Comparison of ENCODE assay signal across 8 mouse cellular contexts in genomic region chr15:89374340-89374739, GRCm38 (mm10). TPM values are rescaled to one million over a fixed set of nuclear protein-coding genes. Genes with fewer than 3 reads are reported as not detected.
DNase-seq lines count a peak whose midpoint lies in the region; ATAC-seq and TF ChIP-seq lines count a peak whose summit lies in the region.

No protein-coding gene starts in this region.

- H3K27me3 ChIP-seq in heart, embryonic 12.5 days (replicated peaks), result peaks cover 36% of the 10 kb centered on the region
- peaks cover 30% of the 10 kb centered on the region for H3K27me3 ChIP-seq in E14TG2a.4 (ENCODE audit: insufficient read depth, low read length)
- peaks cover 33% of the 10 kb centered on the region for H3K27me3 ChIP-seq in forebrain, embryonic 14.5 days (replicated peaks; ENCODE audit: control insufficient read depth, insufficient read depth, low read length)
- peaks cover 33% of the 10 kb centered on the region for H3K27me3 ChIP-seq in liver, embryonic 15.5 days

- H3K36me3 ChIP-seq in heart, embryonic 12.5 days, result peaks cover 32% of the 10 kb centered on the region
- H3K36me3 ChIP-seq in E14TG2a.4 (ENCODE audit: insufficient read depth, low read length), result peaks cover 39% of the 10 kb centered on the region
- peaks cover 36% of the 10 kb centered on the region for H3K36me3 ChIP-seq in forebrain, embryonic 14.5 days (ENCODE audit: control insufficient read depth, insufficient read depth, low read length)
- H3K36me3 ChIP-seq in liver, embryonic 15.5 days (replicated peaks), result peaks cover 36% of the 10 kb centered on the region

- peaks cover 35% of the 10 kb centered on the region for H3K4me1 ChIP-seq in heart, embryonic 12.5 days (replicated peaks)
- H3K4me1 ChIP-seq in E14TG2a.4 (replicated peaks; ENCODE audit: low read depth, low read length), result peaks cover 84% of the 10 kb centered on the region
- peaks cover 4% of the 10 kb centered on the region; the same call in 1 of the 2 replicates for H3K4me1 ChIP-seq in forebrain, embryonic 14.5 days (ENCODE audit: control insufficient read depth, insufficient read depth, low read length)
- H3K4me1 ChIP-seq in liver, embryonic 15.5 days (replicated peaks), result peaks cover 62% of the 10 kb centered on the region

- no peak for TF ChIP-seq CTCF in E14TG2a.4 (conservative IDR thresholded peaks at IDR 0.05; ENCODE audit: low read length)

- no peak for DNase-seq in heart, postnatal 36 days
- DNase-seq in forebrain, embryonic 14.5 days (ENCODE audit: low spot score), result no peak
- DNase-seq in left cerebral cortex, postnatal 10 days (ENCODE audit: extremely low spot score in 1 of 2, low spot score in 2 of 2), result no peak
- no peak for DNase-seq in gastrocnemius, postnatal 10 days
- no peak for DNase-seq in testis, postnatal 10 days (ENCODE audit: low spot score)

- WGBS in heart, embryonic 12.5 days, result 50% methylated on average over 9 of the region's 9 CpGs
- 48% methylated on average over 9 of the region's 9 CpGs for WGBS in forebrain, embryonic 14.5 days
- WGBS in liver, embryonic 15.5 days (ENCODE audit: insufficient replicate concordance), result 50% methylated on average over 9 of the region's 9 CpGs

- intact Hi-C loops in heart, postnatal 36 days (cut with DNase I), result loop anchor here (1.0 to 2.0 kb wide), 2 partner anchors 19 to 54 kb away; partner anchors contain the start of genes C730034F03Rik, Chkb, Gm44502 and Lmf2
- intact Hi-C loops in left cerebral cortex, postnatal 10 days (cut with DNase I), result no loop called here

- H3K9ac ChIP-seq in heart, embryonic 12.5 days, result peak overlapping the region; percentile 78
- H3K9ac ChIP-seq in forebrain, embryonic 14.5 days (ENCODE audit: low read length), result peak overlapping the region; percentile 84
- peak overlapping the region; percentile 78 for H3K9ac ChIP-seq in liver, embryonic 15.5 days

- no peaks in the 10 kb centered on the region for H3K9me3 ChIP-seq in heart, embryonic 12.5 days (replicated peaks)
- no peaks in the 10 kb centered on the region for H3K9me3 ChIP-seq in E14TG2a.4 (ENCODE audit: low read length)
- H3K9me3 ChIP-seq in forebrain, embryonic 14.5 days (replicated peaks; ENCODE audit: control insufficient read depth, low read length), result no peaks in the 10 kb centered on the region
- no peaks in the 10 kb centered on the region for H3K9me3 ChIP-seq in liver, embryonic 15.5 days (replicated peaks)

- no peak; the same call in 1 of the 2 replicates for ATAC-seq in heart, embryonic 12.5 days (ENCODE audit: insufficient number of reproducible peaks, low FRiP score)
- ATAC-seq in forebrain, embryonic 14.5 days, result no peak
- ATAC-seq in liver, embryonic 15.5 days (ENCODE audit: insufficient read depth), result no peak

- peak overlapping the region; percentile 89; the same call in 1 of the 2 replicates for H3K27ac ChIP-seq in heart, embryonic 12.5 days (ENCODE audit: poor library complexity, severe bottlenecking)
- H3K27ac ChIP-seq in forebrain, embryonic 14.5 days (ENCODE audit: low read depth, low read length), result peak overlapping the region; percentile 93
- H3K27ac ChIP-seq in liver, embryonic 15.5 days (replicated peaks), result 0 out of 2 replicates have a peak overlapping the region, but pooled peaks have one; percentile 89

- H3K4me2 ChIP-seq in heart, embryonic 12.5 days, result peak overlapping the region; percentile 85
- H3K4me2 ChIP-seq in forebrain, embryonic 14.5 days (ENCODE audit: low read length), result peak overlapping the region; percentile 87
- peak overlapping the region; percentile 99 for H3K4me2 ChIP-seq in liver, embryonic 15.5 days

- H3K4me3 ChIP-seq in heart, embryonic 12.5 days, result peak overlapping the region; percentile 71
- peak overlapping the region; percentile 88 for H3K4me3 ChIP-seq in E14TG2a.4 (replicated peaks; ENCODE audit: low read length)
- H3K4me3 ChIP-seq in forebrain, embryonic 14.5 days (ENCODE audit: low read depth, low read length), result peak overlapping the region; percentile 71
- H3K4me3 ChIP-seq in liver, embryonic 15.5 days (replicated peaks), result peak overlapping the region; percentile 82

RNA-seq across cellular contexts. Expression of gene Sco2, which starts 0.7 kb away (rescaled TPM):
- 5.6 TPM in 2 replicates for polyA plus RNA-seq in heart, embryonic 12.5 days (2016; fragmentation: Nextera tagmentation; extraction: Ambion mirVana)
- total RNA-seq in heart, postnatal 36 days (2021), result 10 to 100 TPM; 25.2 to 28.2 TPM
- 14.7 and 16.4 TPM in 2 replicates for polyA plus RNA-seq in forebrain, embryonic 14.5 days (2014; fragmentation: Nextera tagmentation; extraction: Ambion mirVana)
- 2.4 and 4.3 TPM in 2 replicates for polyA plus RNA-seq in liver, embryonic 15.5 days (2015; fragmentation: Nextera tagmentation; extraction: Ambion mirVana)
- 10 to 100 TPM; 28.6 to 30.5 TPM for total RNA-seq in left cerebral cortex, postnatal 10 days (2021)
- 10 to 100 TPM; 14.2 to 14.6 TPM for total RNA-seq in gastrocnemius, postnatal 10 days (2021)

RNA-seq across cellular contexts. Expression of gene Tymp, which starts 2.5 kb away (rescaled TPM):
- 1.3 and 1.6 TPM in 2 replicates for polyA plus RNA-seq in heart, embryonic 12.5 days (2016; fragmentation: Nextera tagmentation; extraction: Ambion mirVana)
- under 1 TPM; 0.41 to 0.64 TPM for total RNA-seq in heart, postnatal 36 days (2021)
- 2.4 and 2.8 TPM in 2 replicates for polyA plus RNA-seq in forebrain, embryonic 14.5 days (2014; fragmentation: Nextera tagmentation; extraction: Ambion mirVana)
- 0.40 TPM in 2 replicates for polyA plus RNA-seq in liver, embryonic 15.5 days (2015; fragmentation: Nextera tagmentation; extraction: Ambion mirVana)
- total RNA-seq in left cerebral cortex, postnatal 10 days (2021), result 1 to 10 TPM; 1.2 to 1.6 TPM
- total RNA-seq in gastrocnemius, postnatal 10 days (2021), result under 1 TPM; 0.38 to 0.50 TPM

RNA-seq across cellular contexts. Expression of gene Odf3b, which starts 4.7 kb away (rescaled TPM):
- polyA plus RNA-seq in heart, embryonic 12.5 days (2016; fragmentation: Nextera tagmentation; extraction: Ambion mirVana), result 0.27 and 0.44 TPM in 2 replicates
- total RNA-seq in heart, postnatal 36 days (2021), result under 1 TPM; 0.97 to 0.98 TPM
- 2.8 and 2.9 TPM in 2 replicates for polyA plus RNA-seq in forebrain, embryonic 14.5 days (2014; fragmentation: Nextera tagmentation; extraction: Ambion mirVana)
- polyA plus RNA-seq in liver, embryonic 15.5 days (2015; fragmentation: Nextera tagmentation; extraction: Ambion mirVana), result 0.46 and 0.68 TPM in 2 replicates
- 1 to 10 TPM in 1 of 2 experiments, under 1 TPM in 1; 0.77 to 1.1 TPM for total RNA-seq in left cerebral cortex, postnatal 10 days (2021)
- total RNA-seq in gastrocnemius, postnatal 10 days (2021), result 1 to 10 TPM in 1 of 2 experiments, under 1 TPM in 1; 0.68 to 1.6 TPM

RNA-seq across cellular contexts. Expression of gene Klhdc7b, which starts 10.4 kb away (rescaled TPM):
- polyA plus RNA-seq in heart, embryonic 12.5 days (2016; fragmentation: Nextera tagmentation; extraction: Ambion mirVana), result 0.09 TPM in 1 of 2 replicates, not detected in the other
- total RNA-seq in heart, postnatal 36 days (2021), result not detected
- not detected in 2 replicates for polyA plus RNA-seq in forebrain, embryonic 14.5 days (2014; fragmentation: Nextera tagmentation; extraction: Ambion mirVana)
- polyA plus RNA-seq in liver, embryonic 15.5 days (2015; fragmentation: Nextera tagmentation; extraction: Ambion mirVana), result not detected in 2 replicates
- total RNA-seq in left cerebral cortex, postnatal 10 days (2021), result not detected
- total RNA-seq in gastrocnemius, postnatal 10 days (2021), result not detected

RNA-seq across cellular contexts. Expression of gene Ncaph2, which starts 18.8 kb away (rescaled TPM):
- polyA plus RNA-seq in heart, embryonic 12.5 days (2016; fragmentation: Nextera tagmentation; extraction: Ambion mirVana), result 112 and 116 TPM in 2 replicates
- 10 to 100 TPM; 50.4 to 58.6 TPM for total RNA-seq in heart, postnatal 36 days (2021)
- polyA plus RNA-seq in forebrain, embryonic 14.5 days (2014; fragmentation: Nextera tagmentation; extraction: Ambion mirVana), result 132 and 141 TPM in 2 replicates
- polyA plus RNA-seq in liver, embryonic 15.5 days (2015; fragmentation: Nextera tagmentation; extraction: Ambion mirVana), result 110 and 115 TPM in 2 replicates
- 10 to 100 TPM; 88.3 to 93.1 TPM for total RNA-seq in left cerebral cortex, postnatal 10 days (2021)
- total RNA-seq in gastrocnemius, postnatal 10 days (2021), result 10 to 100 TPM; 50.5 to 55.8 TPM
